Mouse (Mus musculus) brain, embryonic 14.5 days (tissue): ENCODE measurements at regions not wholly inside any gene's neighbourhood (a gene's known extent, or its start where the extent isn't known, plus 50 kb on each side); places are given as distances from the start of the nearest gene placed in this dataset.

ENCODE experiments used
- CTCF ChIP-seq: fragments of 200-500 bp; IDR thresholded peaks from 2 replicates; pipeline ENCODE4 v1.5.1; 2012; ENCODE audit warnings: inconsistent platforms, mild to moderate bottlenecking, moderate library complexity, borderline replicate concordance; ENCODE audit not compliant: insufficient read depth, insufficient read length; ENCODE audit errors: extremely low read depth
- POLR2A ChIP-seq: fragments of 200-500 bp; IDR thresholded peaks from 2 replicates; pipeline ENCODE4 v1.6.1; 2012; ENCODE audit warnings: mild to moderate bottlenecking, inconsistent platforms, borderline replicate concordance; ENCODE audit not compliant: poor library complexity, insufficient read depth, insufficient read length, severe bottlenecking; ENCODE audit errors: extremely low read depth

GRCm38 (mm10) chr13:6377919-6378318 lies 170.0 kb upstream of the Pitrm1 start:
- TF ChIP-seq POLR2A, result no peak
- no peak for TF ChIP-seq CTCF
